Mouse (Mus musculus): ENCODE data around the gene Olfr466. TPM values are rescaled to one million over a fixed set of nuclear protein-coding genes. Genes with fewer than 3 reads are reported as not detected.

Olfr466 gene
- 0.24 TPM for polyA plus RNA-seq (2017; shearing (Covaris generic))

DNA sequence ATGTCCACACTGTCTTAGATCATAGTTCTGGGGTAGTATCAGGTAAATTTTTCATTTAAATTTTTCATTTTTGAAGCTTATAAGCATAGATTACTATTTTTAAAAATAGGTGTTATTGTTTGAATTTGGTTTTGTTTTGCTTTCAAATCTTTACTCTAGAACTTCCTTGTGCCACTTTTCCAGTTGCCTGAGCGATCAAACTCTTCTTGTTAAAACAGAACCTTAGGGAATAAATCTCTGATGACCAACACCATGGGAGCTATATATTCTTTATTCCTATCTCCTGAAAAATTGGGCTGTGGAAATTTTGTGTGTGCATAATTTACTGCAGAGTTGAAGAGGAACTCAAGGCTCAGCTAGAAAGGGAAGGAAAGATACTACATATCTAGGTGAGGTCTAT lies at the start of gene Olfr466:
Olfr466 (plus strand) TSS at position 301 of the 400 bp plus-strand sequence.

DNA sequence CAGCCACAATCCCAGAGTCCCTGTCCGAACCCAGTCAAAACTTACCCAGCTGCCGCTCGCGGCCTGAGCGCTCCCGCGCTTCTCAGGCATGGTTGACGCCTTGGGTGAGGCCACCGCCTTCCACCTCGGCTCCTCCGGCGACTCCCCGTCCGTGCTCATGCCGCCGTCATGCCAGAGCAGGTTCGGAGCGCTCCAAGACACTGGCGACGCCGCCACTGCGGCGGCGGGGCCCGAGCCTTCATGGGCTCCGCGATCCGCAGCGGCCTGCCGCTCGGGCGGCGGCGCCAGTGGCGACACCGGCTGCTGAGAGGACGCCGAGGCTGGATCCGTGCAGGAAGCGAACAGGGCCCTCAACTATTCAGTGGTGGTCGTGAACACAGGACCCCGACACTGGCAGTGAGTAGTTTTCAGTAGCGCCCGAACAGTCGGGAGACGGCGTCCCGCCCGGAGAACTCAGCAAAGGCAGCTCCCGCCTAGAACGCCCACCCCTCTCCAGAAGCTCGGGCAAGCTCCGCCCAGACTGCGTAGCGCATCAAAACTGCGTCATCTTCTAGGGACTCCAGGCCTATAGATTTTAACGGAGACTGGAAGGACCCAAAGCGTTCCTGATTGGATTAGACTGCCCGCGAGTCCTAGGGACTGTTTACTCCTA lies 37.5 kb upstream of the Olfr466 start, which contains the start of gene Mfsd14b:
Mfsd14b (minus strand) TSS at position 517 of the 652 bp plus-strand sequence.

GRCm38 (mm10) chr13:65137789-65138188 lies 12.3 kb upstream of the Olfr466 start, which contains the start of gene Olfr465-ps1:
Gene Olfr465-ps1 (plus strand): TSS chr13:65138089.

Other genes starting within 250 kb of the Olfr466 start
- gene Cntnap3, start 246.3 kb upstream of the Olfr466 start, polyA plus RNA-seq (2017; shearing (Covaris generic)), result not detected
- not detected for gene Spata31, start 232.8 kb upstream of the Olfr466 start, polyA plus RNA-seq (2017; shearing (Covaris generic))
- not detected for gene Spata31d1c, start 117.2 kb upstream of the Olfr466 start, polyA plus RNA-seq (2017; shearing (Covaris generic))
- not detected for gene Prss47, start 97.5 kb upstream of the Olfr466 start, polyA plus RNA-seq (2017; shearing (Covaris generic))
- 73.4 TPM for gene Mfsd14b, start 37.3 kb upstream of the Olfr466 start, polyA plus RNA-seq (2017; shearing (Covaris generic))
- not detected for gene Olfr465-ps1, start 12.2 kb upstream of the Olfr466 start, polyA plus RNA-seq (2017; shearing (Covaris generic))
- gene Nlrp4f, start 55.7 kb downstream of the Olfr466 start, polyA plus RNA-seq (2017; shearing (Covaris generic)), result 0.79 TPM
- gene Gm10775, start 109.3 kb downstream of the Olfr466 start, polyA plus RNA-seq (2017; shearing (Covaris generic)), result not detected
- gene Zfp369, start 128.6 kb downstream of the Olfr466 start, polyA plus RNA-seq (2017; shearing (Covaris generic)), result 9.9 TPM

Data from effector memory CD4-positive, alpha-beta T cell, adult 7 months (primary cell).